Mouse (Mus musculus) testis, postnatal 14 days (tissue): ENCODE data around the gene Tmem108.

ENCODE experiments used
- DNase-seq: peaks from one replicate; pipeline ENCODE4 v3.0.0; 2021; ENCODE audit warnings: low spot score

Tmem108 gene

GRCm38 (mm10) chr9:103720021-103720420 lies 41.6 kb downstream of the Tmem108 start:
- DNase-seq, result no peak

- no peak for DNase-seq
These were observed 45.6 kb downstream of the Tmem108 start for GRCm38 (mm10) chr9:103716002-103716401.

- DNase-seq, result no peak
These were observed 46.3 kb downstream of the Tmem108 start for GRCm38 (mm10) chr9:103715352-103715751.

GRCm38 (mm10) chr9:103713230-103713629 lies 48.4 kb downstream of the Tmem108 start:
- no peak for DNase-seq

- no peak for DNase-seq
These were observed 48.9 kb downstream of the Tmem108 start for GRCm38 (mm10) chr9:103712711-103713110.

- DNase-seq, result no peak
These were observed 51.9 kb downstream of the Tmem108 start for GRCm38 (mm10) chr9:103709694-103710093.

- no peak for DNase-seq
These were observed 53.0 kb downstream of the Tmem108 start for GRCm38 (mm10) chr9:103708514-103709173.

GRCm38 (mm10) chr9:103707857-103708256 lies 53.8 kb downstream of the Tmem108 start:
- no peak for DNase-seq

- no peak for DNase-seq
These were observed 54.4 kb downstream of the Tmem108 start for GRCm38 (mm10) chr9:103707000-103707790.

GRCm38 (mm10) chr9:103705717-103706116 lies 55.9 kb downstream of the Tmem108 start:
- no peak for DNase-seq

- no peak for DNase-seq
These were observed 58.6 kb downstream of the Tmem108 start for GRCm38 (mm10) chr9:103703014-103703413.

GRCm38 (mm10) chr9:103702452-103702851 lies 59.2 kb downstream of the Tmem108 start:
- no peak for DNase-seq

GRCm38 (mm10) chr9:103701448-103701847 lies 60.2 kb downstream of the Tmem108 start:
- no peak for DNase-seq

GRCm38 (mm10) chr9:103700240-103700639 lies 61.4 kb downstream of the Tmem108 start:
- no peak for DNase-seq

- no peak for DNase-seq
These were observed 64.7 kb downstream of the Tmem108 start for GRCm38 (mm10) chr9:103696967-103697366.

GRCm38 (mm10) chr9:103693826-103694225 lies 67.8 kb downstream of the Tmem108 start:
- DNase-seq, result no peak

- no peak for DNase-seq
These were observed 68.9 kb downstream of the Tmem108 start for GRCm38 (mm10) chr9:103692699-103693098.

GRCm38 (mm10) chr9:103691847-103692246 lies 69.8 kb downstream of the Tmem108 start:
- DNase-seq, result no peak

GRCm38 (mm10) chr9:103690446-103690845 lies 71.2 kb downstream of the Tmem108 start:
- no peak for DNase-seq

GRCm38 (mm10) chr9:103689697-103690096 lies 71.9 kb downstream of the Tmem108 start:
- DNase-seq, result no peak

GRCm38 (mm10) chr9:103689006-103689405 lies 72.6 kb downstream of the Tmem108 start:
- DNase-seq, result no peak

- DNase-seq, result no peak
These were observed 74.5 kb downstream of the Tmem108 start for GRCm38 (mm10) chr9:103687130-103687529.

GRCm38 (mm10) chr9:103681741-103682330 lies 79.8 kb downstream of the Tmem108 start:
- no peak for DNase-seq
